Mouse (Mus musculus) hindbrain, embryonic 14.5 days (tissue): Measurements from ENCODE around the gene Myrip. TPM values are rescaled to one million over a fixed set of nuclear protein-coding genes. Genes with fewer than 3 reads are reported as not detected.
"Not testable (repeated sequence)": the region's sequence is repeated elsewhere in the genome, so short reads cannot be mapped to it uniquely, and the experiment has no call there.

Source experiments
- ATAC-seq: fragments of 200-750 bp; cut with Nextera tagmentation; 2 replicates; pipeline ENCODE4 v1.8.0; 2017; ENCODE audit warnings: moderate number of reproducible peaks, mild to moderate bottlenecking, moderate TSS enrichment, moderate library complexity; ENCODE audit not compliant: low FRiP score
- DNase-seq: peaks from one replicate; pipeline ENCODE4 v3.0.0-alpha.2; 2015; ENCODE audit warnings: low spot score
- H3K27ac ChIP-seq: fragments of 300-500 bp; sonication (generic); 2 replicates; pipeline ENCODE4 v1.5.1; 2014; ENCODE audit warnings: mild to moderate bottlenecking, moderate library complexity
- H3K27me3 ChIP-seq: fragments of 300-500 bp; sonication (generic); 2 replicates; pipeline ENCODE4 v1.6.1; 2014; ENCODE audit warnings: mild to moderate bottlenecking, low read length, mixed read lengths; ENCODE audit not compliant: control insufficient read depth, insufficient read depth
- H3K36me3 ChIP-seq: fragments of 300-500 bp; sonication (generic); replicated peaks from 2 replicates; pipeline ENCODE4 v1.6.1; 2014; ENCODE audit not compliant: control insufficient read depth, insufficient read depth
- H3K4me1 ChIP-seq: fragments of 300-500 bp; sonication (generic); replicated peaks from 2 replicates; pipeline ENCODE4 v1.6.1; 2014; ENCODE audit warnings: antibody characterized with exemption, low read length, mixed read lengths; ENCODE audit not compliant: control insufficient read depth, insufficient read depth
- H3K4me2 ChIP-seq: fragments of 300-500 bp; sonication (generic); replicated peaks from 2 replicates; pipeline ENCODE4 v1.6.1; 2014; ENCODE audit warnings: mild to moderate bottlenecking, moderate library complexity
- H3K4me3 ChIP-seq: fragments of 300-500 bp; sonication (generic); replicated peaks from 2 replicates; pipeline ENCODE4 v1.5.1; 2014; ENCODE audit warnings: mild to moderate bottlenecking, low read length
- H3K9ac ChIP-seq: fragments of 300-500 bp; sonication (generic); 2 replicates; pipeline ENCODE4 v1.6.1; 2014
- H3K9me3 ChIP-seq: fragments of 300-500 bp; sonication (generic); 2 replicates; pipeline ENCODE4 v1.6.1; 2016; ENCODE audit warnings: low read length; ENCODE audit not compliant: control insufficient read depth
- WGBS: fragments of 180-500 bp; shearing (Covaris S2); extraction: QIAGEN DNeasy Blood & Tissue Kit; methylation state at CpG from one replicate; pipeline ENCODE4 v1.1.7; 2014; 5-methylcytosine and 5-hydroxymethylcytosine counted together
- polyA plus RNA-seq: library from polyadenylated mRNA; unstranded; fragments of >200 nt; fragmentation: Nextera tagmentation; extraction: Ambion mirVana; gene quantifications from 2 replicates; pipeline ENCODE4 v1.2.1, GENCODE M21; 2014

Gene Myrip
- polyA plus RNA-seq, 1 experiment from 2014 or later, result 7.7 TPM

GRCm38 (mm10) chr9:120320573-120320972, 19.3 kb downstream of the Myrip start:
- Histone ChIP-seq H3K9me3 (no peaks in the 10 kb centered on the region), H3K36me3 (no peaks in the 10 kb centered on the region), H3K27ac (no peak overlapping the region), H3K4me3 (no peak overlapping the region), H3K9ac (no peak overlapping the region), H3K4me1 (no peaks in the 10 kb centered on the region), H3K4me2 (no peak overlapping the region), H3K27me3 (no peaks in the 10 kb centered on the region)
- ATAC-seq, result no peak
- WGBS, result 92% methylated on average over 2 of the region's 2 CpGs
- DNase-seq, result no peak

DNA sequence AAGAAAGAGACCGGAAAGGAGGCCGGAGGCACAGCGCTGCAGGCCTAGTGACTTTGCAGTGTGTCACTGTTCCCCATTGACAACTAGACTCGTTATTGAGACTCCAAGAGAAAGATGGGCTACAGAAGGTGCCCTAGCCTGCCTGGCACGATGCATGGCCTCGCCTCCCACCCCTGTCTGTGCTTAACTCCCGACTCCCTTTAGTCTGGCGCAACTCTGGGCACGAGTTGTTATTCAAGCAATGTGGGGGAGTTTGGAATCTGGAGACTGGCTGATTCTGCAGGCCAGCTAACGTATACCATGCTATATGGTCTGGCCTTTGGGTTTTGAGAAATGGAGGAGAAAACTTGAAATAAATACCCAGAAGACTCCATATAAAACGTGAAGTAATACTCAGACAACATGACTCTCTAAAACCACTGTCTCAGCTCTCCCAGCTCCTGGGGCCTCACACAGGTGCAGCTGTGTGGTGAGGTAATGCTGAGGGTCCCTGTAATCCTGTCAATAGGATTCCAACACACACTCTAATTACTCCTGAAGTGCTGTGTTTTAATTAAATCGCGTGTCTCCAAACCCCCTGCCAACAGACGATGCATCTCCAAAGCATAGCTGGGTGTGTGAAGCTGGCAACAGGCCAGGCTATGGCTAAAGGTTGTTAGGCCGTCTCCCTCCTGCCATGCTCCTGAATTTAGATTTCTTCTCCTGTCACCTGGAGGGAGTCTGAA, 21.6 kb downstream of the Myrip start:
- Histone ChIP-seq H3K4me3 (no peak overlapping the region), H3K4me2 (no peak overlapping the region), H3K27me3 (no peaks in the 10 kb centered on the region), H3K9ac (no peak overlapping the region), H3K9me3 (no peaks in the 10 kb centered on the region), H3K36me3 (no peaks in the 10 kb centered on the region), H3K27ac (no peak overlapping the region), H3K4me1 (no peaks in the 10 kb centered on the region)
- DNase-seq (no peak), ATAC-seq (0 out of 2 replicates have a peak, but pooled peaks have one; percentile 48)
- WGBS, result 73% methylated on average over 15 of the region's 15 CpGs

- not testable (repeated sequence) for H3K4me3 ChIP-seq, H3K4me2 ChIP-seq, ATAC-seq, DNase-seq, H3K9me3 ChIP-seq, H3K36me3 ChIP-seq, H3K27ac ChIP-seq, H3K9ac ChIP-seq, H3K4me1 ChIP-seq, H3K27me3 ChIP-seq
- WGBS, result 91% methylated on average over 3 of the region's 3 CpGs
These were observed 29.7 kb downstream of the Myrip start for GRCm38 (mm10) chr9:120331048-120331447.

- DNase-seq (no peak), ATAC-seq (no peak)
- H3K4me1 ChIP-seq, result no peaks in the 10 kb centered on the region
- H3K9ac ChIP-seq, result no peak overlapping the region
- H3K36me3 ChIP-seq, result no peaks in the 10 kb centered on the region
- no peaks in the 10 kb centered on the region for H3K9me3 ChIP-seq
- 49% methylated on average over 4 of the region's 4 CpGs for WGBS
- H3K4me2 ChIP-seq, result no peak overlapping the region
- no peak overlapping the region for H3K4me3 ChIP-seq
- H3K27me3 ChIP-seq, result no peaks in the 10 kb centered on the region
- H3K27ac ChIP-seq, result no peak overlapping the region
These were observed 36.9 kb downstream of the Myrip start for GRCm38 (mm10) chr9:120338172-120338571.

DNA sequence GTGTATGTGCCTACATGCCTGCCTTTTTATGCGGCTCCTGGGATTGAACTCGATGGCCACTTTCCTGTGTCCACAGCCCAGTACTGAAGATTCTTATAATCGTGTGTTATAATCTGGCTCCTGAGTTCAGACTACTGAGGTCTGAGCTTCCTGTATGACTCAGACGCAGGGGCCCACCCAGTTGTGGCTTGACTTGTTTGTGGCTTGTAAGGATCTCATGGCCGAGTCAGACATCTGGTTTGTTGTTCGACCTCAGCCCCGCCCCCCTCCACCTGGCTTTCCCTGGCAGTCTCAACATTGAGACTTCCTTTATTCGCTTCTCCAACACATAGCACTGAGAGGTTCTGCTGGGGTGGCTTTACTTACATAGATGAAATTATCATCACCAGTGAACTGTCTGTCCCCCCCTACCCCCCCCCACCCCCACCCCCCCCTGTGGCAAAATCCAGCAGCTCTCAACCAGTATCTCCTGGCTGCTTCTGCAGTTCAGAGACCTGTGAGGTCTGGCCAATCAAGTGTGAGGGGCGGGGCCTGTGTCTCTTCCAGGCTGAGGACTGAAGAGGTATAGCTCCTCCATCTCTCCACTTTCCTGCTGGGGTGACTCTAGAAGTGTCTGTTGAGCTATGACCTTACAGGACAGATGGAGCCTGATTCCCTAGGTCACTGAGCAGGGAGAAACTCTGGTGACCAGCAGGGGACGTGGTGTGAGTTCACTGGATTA, 38.8 kb downstream of the Myrip start:
- WGBS, result 78% methylated on average over 10 of the region's 10 CpGs
- DNase-seq (no peak), ATAC-seq (no peak)
- Histone ChIP-seq H3K9ac (no peak overlapping the region), H3K27ac (no peak overlapping the region), H3K4me1 (no peaks in the 10 kb centered on the region), H3K9me3 (no peaks in the 10 kb centered on the region), H3K4me2 (no peak overlapping the region), H3K36me3 (no peaks in the 10 kb centered on the region), H3K4me3 (no peak overlapping the region), H3K27me3 (no peaks in the 10 kb centered on the region)

DNA sequence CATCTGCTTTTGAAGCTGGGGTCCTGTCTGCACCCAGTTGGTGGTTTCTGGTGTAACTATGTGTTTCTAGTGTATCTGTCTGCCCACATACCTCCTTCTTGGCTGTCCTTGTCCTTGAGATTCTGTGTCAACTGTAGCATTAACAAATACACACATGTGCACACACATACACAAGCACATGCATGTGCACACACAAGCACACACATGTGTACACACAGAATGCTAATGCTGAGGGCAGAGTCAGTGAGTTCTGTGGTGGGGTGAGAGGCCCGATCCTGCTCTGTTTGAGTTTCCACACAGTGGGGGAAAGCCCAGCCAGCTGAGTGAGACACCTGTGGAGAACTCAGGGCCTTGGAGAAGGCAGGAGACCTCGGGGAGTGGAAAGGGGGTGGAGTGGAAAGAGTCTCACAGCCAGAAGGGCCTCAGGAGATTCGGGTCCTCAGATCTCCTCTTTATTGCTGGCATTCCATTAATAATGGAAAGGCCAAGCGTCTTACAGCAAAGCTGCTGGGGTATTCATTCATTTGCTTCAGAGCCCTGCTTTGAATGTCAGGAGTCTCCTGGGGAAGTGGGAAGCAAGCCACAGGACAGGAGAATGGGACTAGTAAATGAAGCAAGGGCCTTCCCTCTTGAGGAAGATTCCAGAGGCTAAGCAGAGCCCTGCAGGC, 41.9 kb downstream of the Myrip start:
- ATAC-seq (no peak), DNase-seq (no peak)
- H3K4me2 ChIP-seq, result no peak overlapping the region
- no peaks in the 10 kb centered on the region for H3K27me3 ChIP-seq
- H3K9ac ChIP-seq, result no peak overlapping the region
- H3K27ac ChIP-seq, result no peak overlapping the region
- WGBS, result 34% methylated on average over 4 of the region's 4 CpGs
- H3K4me1 ChIP-seq, result peaks cover 13% of the 10 kb centered on the region
- H3K4me3 ChIP-seq, result no peak overlapping the region
- no peaks in the 10 kb centered on the region for H3K9me3 ChIP-seq
- no peaks in the 10 kb centered on the region for H3K36me3 ChIP-seq

GRCm38 (mm10) chr9:120345651-120346151, 44.4 kb downstream of the Myrip start:
- Histone ChIP-seq H3K27ac (peak overlapping the region; percentile 76), H3K9ac (peak overlapping the region; percentile 33; the same call in 1 of the 2 replicates), H3K36me3 (no peaks in the 10 kb centered on the region), H3K9me3 (no peaks in the 10 kb centered on the region), H3K4me1 (peaks cover 24% of the 10 kb centered on the region), H3K27me3 (no peaks in the 10 kb centered on the region), H3K4me2 (no peak overlapping the region), H3K4me3 (no peak overlapping the region)
- ATAC-seq, result peak; percentile 19; the same call in 1 of the 2 replicates
- WGBS, result 20% methylated on average over 5 of the region's 5 CpGs
- peak; percentile 52 for DNase-seq

- Histone ChIP-seq H3K9me3 (no peaks in the 10 kb centered on the region), H3K4me3 (no peak overlapping the region), H3K4me2 (no peak overlapping the region), H3K36me3 (no peaks in the 10 kb centered on the region), H3K27me3 (no peaks in the 10 kb centered on the region), H3K27ac (peak overlapping the region; percentile 33; the same call in 1 of the 2 replicates), H3K9ac (no peak overlapping the region), H3K4me1 (peaks cover 24% of the 10 kb centered on the region)
- ATAC-seq (peak; percentile 87), DNase-seq (peak; percentile 66)
- WGBS, result 38% methylated on average over 4 of the region's 4 CpGs
These were observed 47.8 kb downstream of the Myrip start for GRCm38 (mm10) chr9:120349145-120349544.

GRCm38 (mm10) chr9:120350346-120350745, 49.0 kb downstream of the Myrip start:
- Histone ChIP-seq H3K4me2 (no peak overlapping the region), H3K36me3 (no peaks in the 10 kb centered on the region), H3K4me1 (peaks cover 23% of the 10 kb centered on the region), H3K27ac (no peak overlapping the region), H3K9me3 (no peaks in the 10 kb centered on the region), H3K27me3 (no peaks in the 10 kb centered on the region), H3K4me3 (no peak overlapping the region), H3K9ac (no peak overlapping the region)
- ATAC-seq (no peak), DNase-seq (no peak)
- 62% methylated on average over 6 of the region's 6 CpGs for WGBS
